Mouse (Mus musculus): Measurements from ENCODE around the gene Vmn2r84.
"Not testable (repeated sequence)": the region's sequence is repeated elsewhere in the genome, so short reads cannot be mapped to it uniquely, and the experiment has no call there.

Vmn2r84 gene

GRCm38 (mm10) chr10:130394232-130394631 is at the start of gene Vmn2r84:
Gene Vmn2r84 (minus strand): TSS chr10:130394332.
- DNase-seq (ENCODE audit: low read depth, low spot score) = no peak

GRCm38 (mm10) chr10:130434185-130434898 is 40.2 kb upstream of the Vmn2r84 start:
- not testable (repeated sequence) for DNase-seq (ENCODE audit: low read depth, low spot score)

- DNase-seq (ENCODE audit: low read depth, low spot score) = not testable (repeated sequence)
Measured at GRCm38 (mm10) chr10:130429603-130430002, 35.5 kb upstream of the Vmn2r84 start, which contains the start of gene Vmn2r85. Gene Vmn2r85 (minus strand): TSS chr10:130429703.

GRCm38 (mm10) chr10:130422368-130422767 is 28.2 kb upstream of the Vmn2r84 start:
- not testable (repeated sequence) for DNase-seq (ENCODE audit: low read depth, low spot score)

GRCm38 (mm10) chr10:130420401-130420800 is 26.3 kb upstream of the Vmn2r84 start:
- DNase-seq (ENCODE audit: low read depth, low spot score) = no peak

- not testable (repeated sequence) for DNase-seq (ENCODE audit: low read depth, low spot score)
Measured at GRCm38 (mm10) chr10:130419954-130420353, 25.8 kb upstream of the Vmn2r84 start.

GRCm38 (mm10) chr10:130416352-130416751 is 22.2 kb upstream of the Vmn2r84 start:
- DNase-seq (ENCODE audit: low read depth, low spot score) = not testable (repeated sequence)

- not testable (repeated sequence) for DNase-seq (ENCODE audit: low read depth, low spot score)
Measured at GRCm38 (mm10) chr10:130412167-130412698, 18.1 kb upstream of the Vmn2r84 start.

- DNase-seq (ENCODE audit: low read depth, low spot score) = no peak
Measured at GRCm38 (mm10) chr10:130375145-130375544, 19.0 kb downstream of the Vmn2r84 start.

GRCm38 (mm10) chr10:130372491-130373173 is 21.5 kb downstream of the Vmn2r84 start:
- DNase-seq (ENCODE audit: low read depth, low spot score) = no peak

GRCm38 (mm10) chr10:130371644-130372043 is 22.5 kb downstream of the Vmn2r84 start:
- no peak for DNase-seq (ENCODE audit: low read depth, low spot score)

GRCm38 (mm10) chr10:130370005-130370682 is 24.0 kb downstream of the Vmn2r84 start:
- DNase-seq (ENCODE audit: low read depth, low spot score) = no peak

- DNase-seq (ENCODE audit: low read depth, low spot score) = no peak
Measured at GRCm38 (mm10) chr10:130368384-130368783, 25.7 kb downstream of the Vmn2r84 start.

GRCm38 (mm10) chr10:130364766-130365165 is 29.4 kb downstream of the Vmn2r84 start:
- no peak for DNase-seq (ENCODE audit: low read depth, low spot score)

- no peak for DNase-seq (ENCODE audit: low read depth, low spot score)
Measured at GRCm38 (mm10) chr10:130363438-130364164, 30.5 kb downstream of the Vmn2r84 start.

- DNase-seq (ENCODE audit: low read depth, low spot score) = no peak
Measured at GRCm38 (mm10) chr10:130344056-130344455, 50.1 kb downstream of the Vmn2r84 start.

GRCm38 (mm10) chr10:130340050-130340449 is 54.1 kb downstream of the Vmn2r84 start:
- DNase-seq (ENCODE audit: low read depth, low spot score) = not testable (repeated sequence)

GRCm38 (mm10) chr10:130337581-130337980 is 56.6 kb downstream of the Vmn2r84 start:
- no peak for DNase-seq (ENCODE audit: low read depth, low spot score)

GRCm38 (mm10) chr10:130336385-130336784 is 57.7 kb downstream of the Vmn2r84 start:
- no peak for DNase-seq (ENCODE audit: low read depth, low spot score)

- DNase-seq (ENCODE audit: low read depth, low spot score) = no peak
Measured at GRCm38 (mm10) chr10:130330711-130331110, 63.4 kb downstream of the Vmn2r84 start.

Measured in c-Kit-negative CD71-positive TER-119-positive erythroid progenitor cells, embryonic 14.5 days (primary cell).